Mouse (Mus musculus) cerebellum, postnatal 36 days (tissue): ENCODE results near the gene Ensa.
"Not testable (repeated sequence)": the region's sequence is repeated elsewhere in the genome, so short reads cannot be mapped to it uniquely, and the experiment has no call there.

Experiments
- DNase-seq, 2 experiments: peaks; one replicate each; pipeline ENCODE4 v3.0.0; 2021 to 2022; ENCODE audit warnings: mixed read lengths in 2 of 2

Ensa gene

DNA sequence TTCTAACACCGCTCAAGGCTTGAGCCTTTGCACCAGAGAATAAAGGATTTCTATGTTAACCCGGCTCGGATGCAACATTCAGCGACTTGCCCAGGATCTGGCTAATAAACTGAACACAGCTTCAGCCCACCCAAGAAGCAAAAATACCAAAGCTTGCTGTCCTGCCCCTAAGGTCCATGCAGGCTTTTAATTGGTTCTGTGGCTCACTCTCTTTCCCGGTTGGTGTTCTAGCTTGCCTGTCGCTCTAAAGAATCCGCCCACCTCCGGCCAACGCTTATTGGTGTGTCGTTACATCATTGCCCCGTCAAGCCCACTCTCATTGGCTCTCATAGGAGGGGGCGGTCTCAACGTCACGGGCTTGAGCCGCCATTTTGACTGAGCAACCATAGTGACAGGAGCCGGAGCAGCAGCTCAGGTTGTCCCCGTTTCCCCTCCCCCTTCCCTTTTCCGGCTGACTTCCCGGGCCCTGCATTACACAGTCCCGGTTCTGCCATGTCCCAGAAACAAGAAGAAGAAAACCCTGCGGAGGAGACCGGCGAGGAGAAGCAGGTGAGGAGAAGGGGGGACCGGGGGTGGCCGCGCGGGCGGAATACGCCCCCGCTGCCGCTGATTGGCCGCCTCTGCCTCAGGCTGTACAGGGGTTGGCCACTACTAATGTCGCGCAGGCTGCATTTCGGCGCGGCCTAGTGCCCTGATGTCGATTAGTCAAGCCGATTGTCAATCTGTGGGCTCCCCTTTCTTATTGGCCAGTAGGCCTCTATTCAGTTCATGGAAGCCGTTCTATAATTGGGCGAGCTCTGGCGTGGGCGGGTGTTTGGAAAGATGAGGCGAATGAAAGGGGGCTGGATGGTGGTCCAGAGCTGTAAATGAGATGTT, at the start of gene Ensa:
Gene Ensa (plus strand): TSS at position 366 of the 876 bp plus-strand sequence.
- peak; percentile 95 to 98 for DNase-seq

DNA sequence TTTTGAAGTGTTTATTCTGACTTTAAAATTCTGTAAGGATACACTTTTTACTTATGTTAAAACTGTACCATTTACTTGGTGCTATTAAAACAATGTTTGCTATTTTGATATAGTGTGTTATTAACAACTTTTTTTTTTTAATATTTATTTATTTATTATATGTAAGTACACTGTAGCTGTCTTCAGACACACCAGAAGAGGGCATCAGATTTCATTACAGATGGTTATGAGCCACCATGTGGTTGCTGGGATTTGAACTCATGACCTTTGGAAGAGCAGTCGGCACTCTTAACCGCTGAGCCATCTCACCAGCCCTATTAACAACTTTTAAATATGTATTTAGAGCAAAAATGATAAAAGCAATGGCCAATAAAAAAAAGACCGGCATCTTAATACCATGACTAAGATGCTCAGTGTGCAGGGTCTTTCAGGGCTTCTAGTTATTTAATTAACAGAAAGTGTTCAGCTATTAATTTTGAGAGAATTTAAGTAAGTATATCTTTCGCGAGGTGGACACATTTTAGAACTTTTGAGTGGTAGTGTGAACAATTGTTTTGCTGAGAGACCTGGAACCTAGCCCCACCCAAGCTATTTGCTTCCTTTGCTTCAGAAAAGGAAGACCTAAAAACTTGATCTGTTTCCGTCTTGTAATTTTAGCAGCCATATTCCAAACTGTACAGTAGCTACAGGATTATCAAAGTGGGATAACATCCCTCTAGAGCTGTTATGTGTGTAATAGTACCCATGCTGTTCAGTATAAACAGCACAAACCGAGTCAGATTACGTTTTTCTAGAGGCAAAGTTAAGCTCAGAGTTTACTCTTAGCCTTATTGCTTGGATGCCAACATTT, 36.8 kb upstream of the Ensa start:
- DNase-seq = no peak

DNA sequence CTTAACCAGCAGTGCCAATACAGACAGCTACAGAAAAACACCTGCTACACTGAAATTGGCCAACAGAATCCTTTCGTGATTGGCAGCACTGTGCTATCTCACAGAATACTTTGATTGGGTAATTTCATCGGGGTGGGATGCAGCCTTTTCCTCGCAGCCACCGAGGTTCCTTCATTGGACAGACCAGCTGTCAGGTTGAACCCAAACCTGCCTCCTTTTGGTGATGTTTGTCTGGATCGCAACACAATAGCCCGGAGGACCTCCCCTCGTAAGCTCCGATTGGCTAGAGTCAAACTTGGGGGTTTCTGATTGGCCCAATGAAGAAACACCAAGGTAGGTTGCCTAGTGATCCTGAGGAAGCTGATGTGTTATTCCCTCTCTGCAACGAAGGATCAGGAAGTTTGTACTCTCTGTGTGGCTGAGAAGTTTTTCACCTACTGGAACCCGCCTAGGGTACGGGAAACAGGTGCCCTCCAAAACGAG, 36.1 kb upstream of the Ensa start, which contains the start of gene Golph3l:
Gene Golph3l (plus strand): TSS at position 331 of the 483 bp plus-strand sequence.
- DNase-seq = peak; percentile 92 to 96

DNA sequence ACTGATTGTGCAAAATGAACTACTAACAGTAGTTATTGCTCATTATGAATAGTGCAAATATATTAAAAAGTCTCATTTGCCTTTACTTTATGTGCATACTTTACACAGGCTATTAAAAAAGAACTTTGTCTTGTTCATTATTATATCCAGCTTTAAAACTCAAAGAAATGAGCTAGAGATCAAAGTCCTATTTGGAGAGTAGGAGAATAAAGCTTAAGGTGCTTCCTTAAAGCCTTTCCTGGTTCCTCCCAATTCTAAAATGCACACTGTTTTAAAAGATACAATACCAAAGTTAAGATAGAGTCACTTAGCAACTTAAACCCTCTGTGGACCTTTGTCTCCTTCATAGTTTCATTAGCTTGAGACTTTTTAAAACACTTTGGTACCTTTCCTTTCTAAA, 26.1 kb upstream of the Ensa start:
- DNase-seq = no peak

DNA sequence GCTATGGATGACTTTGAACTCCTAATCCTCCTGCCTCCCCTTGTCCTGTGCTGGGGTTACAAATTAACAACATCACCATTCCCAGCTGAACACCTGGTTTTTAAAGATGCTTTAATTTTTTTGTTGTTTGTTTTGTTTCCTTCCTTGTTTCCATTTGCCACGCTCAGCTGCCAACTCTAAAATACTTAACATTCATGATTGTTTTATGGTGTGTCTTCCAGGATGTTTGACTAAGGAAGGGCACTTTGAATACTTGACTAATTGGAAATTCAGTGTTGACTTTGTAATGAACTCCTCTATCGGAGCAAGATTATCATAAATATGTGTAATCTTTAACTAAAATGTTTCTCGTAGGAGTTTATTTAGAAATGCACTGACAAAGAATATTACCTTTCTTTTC, 23.5 kb upstream of the Ensa start:
- DNase-seq = no peak

DNA sequence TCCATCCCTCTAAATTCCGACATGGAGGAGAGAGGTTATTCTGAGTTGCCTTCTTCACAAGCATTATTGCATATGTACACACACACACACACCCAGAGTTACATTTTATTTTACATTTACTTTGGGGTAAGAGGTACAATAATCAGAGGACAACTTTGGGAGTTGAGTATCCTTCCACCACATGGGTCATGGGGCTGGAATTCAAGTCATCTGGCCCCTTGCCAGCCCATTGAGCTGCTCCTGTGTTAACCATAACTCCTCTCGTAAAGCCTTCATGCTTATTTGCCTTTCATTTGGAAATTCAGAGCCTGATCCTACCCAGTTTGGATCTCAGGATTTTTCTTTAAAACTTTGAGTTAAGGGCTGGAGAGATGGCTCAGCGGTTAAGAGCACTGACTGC, 18.7 kb upstream of the Ensa start:
- no peak for DNase-seq

DNA sequence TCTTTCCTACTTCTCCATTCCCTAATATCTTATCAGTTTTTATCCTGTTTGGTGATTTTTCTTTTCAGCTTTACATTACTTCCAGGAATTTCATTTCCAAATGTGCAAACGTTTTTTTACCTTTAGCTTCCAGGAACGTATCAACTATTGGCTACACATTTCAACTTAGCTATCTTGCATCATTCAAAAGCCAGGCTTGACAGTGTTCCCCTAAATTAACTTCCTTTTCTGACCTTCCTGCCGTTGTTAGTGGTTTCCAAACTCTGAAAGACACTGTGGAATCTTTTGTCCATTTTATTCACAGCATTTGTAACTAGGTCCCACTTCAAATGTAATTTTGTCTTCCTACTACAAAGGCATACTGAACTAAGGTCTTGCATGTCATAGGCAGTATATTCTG, 15.6 kb upstream of the Ensa start:
- no peak for DNase-seq

DNA sequence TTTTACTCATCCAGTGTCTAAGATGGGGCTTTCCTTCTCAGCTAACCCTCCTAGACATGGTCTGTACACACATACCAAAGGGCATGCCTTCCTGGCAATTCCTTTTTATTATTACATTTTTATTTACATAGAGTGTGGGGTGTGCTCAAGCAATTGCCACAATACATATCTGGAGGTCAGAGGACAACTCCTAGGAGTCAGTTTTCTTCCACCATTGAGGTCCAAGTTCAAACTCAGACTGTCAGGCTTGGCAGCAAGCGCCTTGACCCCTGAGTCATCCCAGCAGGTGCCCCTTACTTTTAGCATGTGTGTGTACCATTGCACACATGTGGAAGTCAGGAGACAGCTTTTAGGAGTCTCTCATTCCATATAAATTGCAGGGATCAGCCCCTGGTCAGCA, 10.8 kb upstream of the Ensa start:
- DNase-seq = no peak

DNA sequence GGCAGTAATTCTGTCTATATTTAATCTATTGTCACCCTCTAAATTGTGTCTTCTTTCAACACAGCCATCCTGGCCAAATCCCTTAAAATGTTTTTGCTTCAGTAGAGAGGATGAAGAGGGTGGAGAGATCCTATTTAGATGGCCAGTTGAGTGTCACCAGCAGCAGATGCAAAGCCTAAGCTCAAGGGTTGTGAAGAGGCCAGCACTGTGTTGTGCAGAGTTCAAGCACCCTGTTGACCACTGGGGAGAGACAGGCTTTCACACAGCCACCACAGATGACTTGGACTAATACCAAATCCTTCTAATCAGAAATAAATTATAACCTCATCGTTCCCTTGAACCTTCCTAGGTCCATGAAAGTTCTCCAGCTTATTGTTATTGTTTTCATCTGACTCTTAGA, 6.3 kb upstream of the Ensa start:
- no peak for DNase-seq

DNA sequence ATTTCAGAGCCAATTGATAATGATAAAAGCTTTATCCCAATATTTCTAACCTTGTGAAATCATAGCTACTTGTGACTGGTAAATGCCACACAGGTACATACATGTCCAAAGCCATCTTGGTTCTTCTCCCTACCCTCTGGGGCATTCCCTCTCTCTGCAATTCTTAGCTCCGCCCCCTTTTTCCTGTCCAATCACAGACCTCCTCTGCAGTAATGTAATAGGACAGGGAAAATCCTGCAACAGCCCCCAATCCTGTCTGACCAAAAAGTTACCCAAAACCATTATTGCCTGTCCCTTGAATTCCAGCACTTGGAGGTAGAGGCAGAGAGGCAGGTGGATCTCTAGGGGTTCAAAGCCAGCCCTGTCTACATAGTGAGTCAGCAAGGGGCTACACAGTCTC, 3.6 kb upstream of the Ensa start:
- no peak for DNase-seq

DNA sequence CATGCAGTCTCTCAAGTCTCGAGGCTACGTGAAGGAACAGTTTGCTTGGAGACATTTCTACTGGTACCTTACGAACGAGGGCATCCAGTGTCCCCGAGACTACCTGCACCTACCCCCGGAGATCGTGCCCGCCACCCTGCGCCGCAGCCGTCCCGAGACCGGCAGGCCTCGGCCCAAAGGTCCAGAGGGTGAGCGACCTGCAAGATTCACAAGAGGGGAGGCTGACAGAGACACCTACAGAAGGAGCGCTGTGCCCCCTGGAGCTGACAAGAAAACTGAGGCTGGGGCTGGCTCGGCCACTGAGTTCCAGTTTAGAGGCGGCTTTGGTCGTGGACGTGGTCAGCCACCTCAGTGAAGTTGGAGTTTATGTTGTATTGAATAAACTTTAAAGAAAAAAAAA, 2.4 kb upstream of the Ensa start:
- DNase-seq = not testable (repeated sequence)

DNA sequence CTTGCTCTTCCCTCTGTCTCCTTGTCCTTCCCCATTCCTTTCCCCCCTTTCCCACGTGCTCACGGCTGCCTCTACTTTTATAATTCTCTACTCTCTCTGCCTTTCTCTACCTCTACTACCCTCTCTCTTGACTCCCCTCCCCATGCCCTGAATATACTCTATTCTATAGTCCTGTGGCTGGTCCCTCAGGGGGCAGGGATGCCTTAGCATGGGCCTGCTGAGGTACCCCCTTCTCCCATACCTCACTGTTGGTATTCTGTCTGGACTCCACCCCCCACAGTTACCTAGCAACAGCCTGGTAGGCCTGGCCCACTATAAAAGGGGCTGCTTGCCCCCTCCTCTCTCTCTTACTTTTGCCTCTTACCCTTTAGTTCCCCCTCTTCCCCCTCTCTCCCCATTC, 1.2 kb upstream of the Ensa start:
- DNase-seq = no peak

DNA sequence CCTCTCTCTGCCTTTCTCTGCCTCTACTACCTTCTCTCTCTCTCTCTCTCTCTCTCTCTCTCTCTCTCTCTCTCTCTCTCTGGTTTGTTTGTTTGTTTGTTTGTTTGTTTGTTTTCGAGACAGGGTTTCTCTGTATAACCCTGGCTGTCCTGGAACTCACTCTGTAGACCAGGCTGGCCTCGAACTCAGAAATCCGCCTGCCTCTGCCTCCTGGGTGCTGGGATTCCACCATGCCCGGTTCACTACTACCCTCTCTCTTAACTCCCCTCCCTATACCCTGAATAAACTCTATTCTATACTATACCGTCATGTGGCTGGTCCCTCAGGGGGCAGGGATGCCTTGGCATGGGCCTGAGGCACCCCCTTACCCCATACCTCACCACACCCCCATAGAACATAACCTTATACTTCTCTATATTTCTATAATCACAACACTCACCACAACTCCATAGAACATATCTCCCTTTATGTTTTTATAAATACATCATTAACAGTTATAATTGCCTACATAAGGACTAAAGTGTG, 740 bp upstream of the Ensa start:
- not testable (repeated sequence) for DNase-seq

DNA sequence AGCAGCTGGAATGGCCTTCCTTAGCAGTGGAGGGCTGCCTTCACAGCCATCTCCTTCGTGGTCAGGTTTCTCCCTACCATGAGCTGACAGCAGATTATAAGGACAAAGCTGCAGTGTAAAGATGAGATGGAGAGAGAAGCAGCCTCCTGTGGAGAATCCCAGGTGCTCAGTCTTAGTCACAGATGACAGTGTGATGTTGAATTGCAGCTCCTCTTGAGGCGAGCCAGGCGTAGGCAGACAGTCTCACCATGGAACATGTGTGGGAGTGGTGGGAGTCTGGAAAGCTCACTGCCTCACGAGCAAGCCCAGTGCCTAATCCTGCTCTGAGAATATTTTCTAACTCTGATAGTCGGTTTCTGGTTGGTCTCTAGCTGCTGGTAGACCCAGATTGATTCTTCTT, 3.0 kb downstream of the Ensa start:
- DNase-seq = peak; percentile 37 to 38

DNA sequence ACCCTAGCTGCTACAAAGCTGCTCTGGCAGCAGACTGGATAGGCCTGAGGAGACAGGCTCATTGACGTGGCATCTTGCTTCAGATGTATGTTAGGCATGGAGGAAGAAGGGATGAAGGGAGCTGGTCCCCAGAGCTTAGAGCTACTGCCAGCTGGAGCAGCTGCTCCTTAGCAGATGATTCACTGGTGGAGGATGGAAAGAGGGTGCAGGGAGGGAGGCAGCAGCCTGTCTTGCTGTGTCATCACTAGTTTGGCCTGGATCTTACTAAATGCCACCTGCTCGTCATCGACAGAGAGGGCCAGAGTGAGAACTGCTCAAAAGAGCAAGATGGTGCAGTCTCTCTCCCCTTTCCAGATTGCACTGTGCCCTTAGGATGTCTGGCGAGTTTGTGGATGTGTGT, 5.0 kb downstream of the Ensa start:
- peak; percentile 43 to 46 for DNase-seq

DNA sequence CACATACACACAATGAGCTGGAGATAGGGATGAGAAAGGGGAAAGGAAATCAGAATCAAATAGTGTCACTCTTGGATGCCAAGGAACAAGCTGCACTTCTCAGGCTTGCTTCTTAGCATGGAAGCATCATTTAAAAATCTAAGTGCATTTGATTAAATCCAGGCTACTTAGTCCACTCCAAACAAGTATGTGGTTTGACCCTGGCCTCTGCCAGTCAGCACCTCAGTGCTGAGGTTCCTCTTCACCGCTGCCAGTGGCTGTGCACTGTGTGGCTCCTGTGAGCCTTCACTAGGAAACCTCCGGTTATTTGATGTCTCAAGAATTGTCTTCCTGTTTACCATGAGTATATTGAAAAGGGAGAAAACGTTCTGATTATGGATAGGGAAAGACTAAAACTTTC, 6.1 kb downstream of the Ensa start:
- DNase-seq = no peak

DNA sequence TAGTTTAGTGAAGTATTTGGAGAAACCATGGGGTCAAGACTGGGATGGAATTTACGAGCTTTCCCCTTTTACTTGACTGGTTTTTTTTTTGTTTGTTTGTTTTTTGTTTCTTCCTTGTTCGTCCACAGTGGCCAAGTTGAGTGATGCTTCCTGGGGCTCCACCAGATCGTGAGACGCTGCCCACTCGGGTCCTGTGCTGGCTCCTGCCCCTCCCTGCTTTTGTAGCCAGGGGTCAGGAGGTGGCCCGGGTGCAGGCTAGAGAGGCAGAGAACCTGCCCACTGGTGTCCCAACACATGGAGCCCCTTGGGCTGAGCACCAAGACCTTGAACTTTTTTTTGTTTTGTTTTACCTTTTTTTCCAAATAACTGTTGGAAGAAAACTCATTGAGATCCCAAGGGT, 6.5 kb downstream of the Ensa start:
- DNase-seq = no peak

DNA sequence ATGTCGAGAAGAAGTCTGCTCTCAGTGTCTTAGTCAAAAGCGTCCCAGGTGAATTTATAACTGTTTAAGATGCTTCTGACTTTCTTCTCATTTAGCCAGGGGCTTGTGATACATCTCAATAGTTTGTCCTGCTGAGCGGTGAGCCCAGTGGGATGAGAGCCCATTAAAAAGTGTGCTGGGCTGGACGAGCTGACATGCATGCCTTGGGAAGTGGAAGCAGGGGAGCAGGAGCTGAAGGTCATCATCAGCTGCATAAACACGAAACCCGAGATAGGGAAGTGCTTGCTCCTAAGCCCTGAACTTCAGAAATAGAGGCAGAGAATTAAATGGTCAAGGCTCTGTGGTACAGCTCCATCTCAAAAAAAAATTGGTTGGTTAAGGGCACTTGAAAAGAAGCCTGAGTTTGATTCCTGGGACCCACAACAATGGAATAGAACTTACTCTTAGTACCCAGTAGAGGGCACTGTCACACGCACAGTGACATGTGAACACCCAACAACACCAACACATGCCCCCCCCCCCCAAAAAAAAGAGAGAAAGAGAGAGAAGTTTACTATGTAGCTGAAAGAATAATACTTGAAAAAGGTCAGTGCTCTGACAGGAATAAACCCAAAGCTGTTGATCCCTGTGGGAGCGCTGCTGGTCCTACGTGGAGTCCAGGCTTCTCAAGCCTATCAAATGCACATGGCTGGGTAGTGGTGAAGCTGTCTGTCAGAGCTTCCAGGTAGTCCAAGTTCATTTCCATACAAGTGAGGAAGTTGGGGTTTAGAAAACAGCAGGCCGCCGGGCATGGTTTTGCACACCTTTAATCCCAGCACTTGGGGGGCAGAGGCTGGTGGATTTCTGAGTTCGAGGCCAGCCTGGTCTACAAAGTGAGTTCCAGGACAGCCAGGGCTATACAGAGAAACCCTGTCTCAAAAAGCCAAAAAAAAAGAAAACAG, 8.1 kb downstream of the Ensa start:
- no peak for DNase-seq

DNA sequence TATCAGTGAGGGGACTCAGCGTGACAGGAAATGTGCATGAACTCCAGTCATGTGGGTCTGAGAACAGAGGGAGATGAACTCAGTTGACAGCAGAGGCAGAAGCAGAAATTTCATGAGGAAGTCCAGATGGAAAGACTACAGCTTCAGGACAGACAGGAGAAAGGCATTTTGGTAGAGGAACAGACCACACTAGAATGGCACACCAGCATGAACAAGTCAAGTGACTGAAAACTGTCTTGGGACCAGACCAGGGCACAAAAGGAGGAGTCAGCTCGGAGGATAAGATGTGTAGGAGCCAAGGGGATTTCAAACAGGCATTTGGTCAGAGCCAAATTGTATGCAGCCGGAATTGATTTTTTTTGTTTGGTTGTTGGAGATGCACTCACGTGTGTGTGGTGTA, 10.8 kb downstream of the Ensa start:
- DNase-seq = no peak

DNA sequence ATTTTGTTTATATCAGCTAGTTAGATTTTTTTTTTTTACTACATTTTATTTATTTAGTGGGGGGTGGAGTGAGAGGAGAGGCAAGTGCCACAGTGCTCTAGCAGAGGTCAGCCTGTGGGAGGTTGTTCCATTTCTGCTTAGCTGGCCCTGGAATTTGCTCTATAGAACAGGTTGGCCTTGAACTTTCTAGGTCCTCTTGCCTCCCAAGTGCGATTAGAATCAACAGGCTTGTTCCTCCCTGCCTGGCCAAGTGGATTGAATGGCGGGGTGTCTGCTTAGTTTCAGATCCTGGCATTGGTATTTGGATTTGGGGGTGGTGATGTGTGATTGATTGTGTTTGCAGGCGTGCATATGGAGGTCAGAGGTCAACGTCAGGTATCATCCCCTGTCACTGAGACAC, 11.3 kb downstream of the Ensa start:
- DNase-seq = no peak

DNA sequence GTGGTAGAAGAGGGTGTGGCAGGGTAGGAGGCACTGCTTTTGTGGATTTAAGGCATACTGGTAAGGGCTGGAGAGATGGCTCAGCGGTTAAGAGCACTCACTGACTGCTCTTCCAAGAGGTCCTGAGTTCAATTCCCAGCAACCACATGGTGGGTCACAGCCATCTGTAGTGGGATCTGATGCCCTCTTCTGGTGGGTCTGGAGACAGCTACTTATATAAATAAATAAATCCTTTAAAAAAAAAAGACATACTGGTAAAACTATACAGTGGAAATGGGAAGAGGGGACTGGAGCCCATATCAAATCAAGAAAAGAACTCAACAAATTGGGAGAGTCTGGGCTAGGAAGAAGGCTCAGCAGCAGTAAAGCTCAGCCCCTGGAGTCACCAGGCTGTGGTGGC, 14.9 kb downstream of the Ensa start:
- no peak for DNase-seq

DNA sequence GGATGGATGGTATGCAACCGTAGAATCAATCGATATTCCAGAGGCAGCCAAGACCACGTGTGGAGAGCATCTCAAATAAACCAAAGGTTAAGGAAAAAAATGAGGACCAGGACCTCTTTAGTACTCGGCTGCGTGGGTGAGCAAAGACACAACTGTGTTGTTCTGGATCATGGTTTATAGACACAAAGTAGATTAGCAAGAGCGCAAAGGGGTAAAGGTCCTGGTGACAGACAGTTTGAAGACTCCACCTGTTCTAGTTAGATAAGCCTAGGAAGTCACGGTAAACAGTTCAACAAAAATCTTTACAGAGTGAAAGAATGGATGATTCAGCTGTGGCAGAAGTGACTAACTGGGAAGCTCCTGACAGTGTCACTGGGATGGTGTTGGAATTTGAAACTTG, 18.3 kb downstream of the Ensa start:
- no peak for DNase-seq
